Mouse (Mus musculus): ENCODE results near the gene Saa1. TPM values are rescaled to one million over a fixed set of nuclear protein-coding genes. Genes with fewer than 3 reads are reported as not detected.

The Saa1 gene
- total and polyA plus RNA-seq, 2 experiments from 2014 or later, result not detected

GRCm38 (mm10) chr7:46723849-46724248 lies 18.9 kb downstream of the Saa1 start:
- Histone ChIP-seq H3K9ac (replicated peaks; ENCODE audit: low read depth, low read length) (no peak overlapping the region), H3K4me2 (ENCODE audit: low read depth, low read length) (no peak overlapping the region), H3K4me1 (ENCODE audit: control insufficient read depth, insufficient read depth) (no peaks in the 10 kb centered on the region), H3K27me3 (ENCODE audit: control insufficient read depth, insufficient read depth, low read length) (no peaks in the 10 kb centered on the region), H3K27ac (ENCODE audit: low read depth) (no peak overlapping the region), H3K4me3 (ENCODE audit: low read depth, low read length) (no peak overlapping the region), H3K36me3 (replicated peaks; ENCODE audit: control insufficient read depth, insufficient read depth, low read length) (no peaks in the 10 kb centered on the region), H3K9me3 (replicated peaks; ENCODE audit: control insufficient read depth, low read length) (no peaks in the 10 kb centered on the region)
- no peak for ATAC-seq (ENCODE audit: insufficient read depth, low read depth)
- 76% methylated on average over 3 of the region's 3 CpGs for WGBS
- TF ChIP-seq EP300 (IDR thresholded peaks at IDR 0.05; ENCODE audit: low read depth) (no peak), CTCF (IDR thresholded peaks at IDR 0.05; ENCODE audit: low read depth) (no peak)
- DNase-seq (ENCODE audit: low spot score), result no peak

GRCm38 (mm10) chr7:46723354-46723753 lies 19.4 kb downstream of the Saa1 start:
- H3K4me2 ChIP-seq (ENCODE audit: low read depth, low read length), result no peak overlapping the region
- no peaks in the 10 kb centered on the region for H3K4me1 ChIP-seq (ENCODE audit: control insufficient read depth, insufficient read depth)
- ATAC-seq (ENCODE audit: insufficient read depth, low read depth) (no peak), DNase-seq (ENCODE audit: low spot score) (no peak)
- no peak overlapping the region for H3K9ac ChIP-seq (replicated peaks; ENCODE audit: low read depth, low read length)
- H3K36me3 ChIP-seq (replicated peaks; ENCODE audit: control insufficient read depth, insufficient read depth, low read length), result no peaks in the 10 kb centered on the region
- H3K4me3 ChIP-seq (ENCODE audit: low read depth, low read length), result no peak overlapping the region
- no peaks in the 10 kb centered on the region for H3K9me3 ChIP-seq (replicated peaks; ENCODE audit: control insufficient read depth, low read length)
- no peak for TF ChIP-seq CTCF (IDR thresholded peaks at IDR 0.05; ENCODE audit: low read depth)
- TF ChIP-seq EP300 (IDR thresholded peaks at IDR 0.05; ENCODE audit: low read depth), result no peak
- no peak overlapping the region for H3K27ac ChIP-seq (ENCODE audit: low read depth)
- 84% methylated on average over 6 of the region's 6 CpGs for WGBS
- H3K27me3 ChIP-seq (ENCODE audit: control insufficient read depth, insufficient read depth, low read length), result no peaks in the 10 kb centered on the region

- Histone ChIP-seq H3K4me1 (ENCODE audit: control insufficient read depth, insufficient read depth) (no peaks in the 10 kb centered on the region), H3K4me2 (ENCODE audit: low read depth, low read length) (no peak overlapping the region), H3K9me3 (replicated peaks; ENCODE audit: control insufficient read depth, low read length) (no peaks in the 10 kb centered on the region), H3K27me3 (ENCODE audit: control insufficient read depth, insufficient read depth, low read length) (no peaks in the 10 kb centered on the region), H3K4me3 (ENCODE audit: low read depth, low read length) (no peak overlapping the region), H3K9ac (replicated peaks; ENCODE audit: low read depth, low read length) (no peak overlapping the region), H3K27ac (ENCODE audit: low read depth) (no peak overlapping the region), H3K36me3 (replicated peaks; ENCODE audit: control insufficient read depth, insufficient read depth, low read length) (no peaks in the 10 kb centered on the region)
- ATAC-seq (ENCODE audit: insufficient read depth, low read depth) (no peak), DNase-seq (ENCODE audit: low spot score) (no peak)
- TF ChIP-seq EP300 (IDR thresholded peaks at IDR 0.05; ENCODE audit: low read depth), result no peak
- no peak for TF ChIP-seq CTCF (IDR thresholded peaks at IDR 0.05; ENCODE audit: low read depth)
- WGBS, result 60% methylated on average over 9 of the region's 9 CpGs
Observed at GRCm38 (mm10) chr7:46720460-46720859, 22.3 kb downstream of the Saa1 start.

- no peak overlapping the region for H3K4me3 ChIP-seq (ENCODE audit: low read depth, low read length)
- H3K9me3 ChIP-seq (replicated peaks; ENCODE audit: control insufficient read depth, low read length), result no peaks in the 10 kb centered on the region
- H3K9ac ChIP-seq (replicated peaks; ENCODE audit: low read depth, low read length), result no peak overlapping the region
- WGBS, result 62% methylated on average over 7 of the region's 7 CpGs
- DNase-seq (ENCODE audit: low spot score) (no peak), ATAC-seq (ENCODE audit: insufficient read depth, low read depth) (no peak)
- 0 out of 2 replicates have a peak, but pooled peaks cover 4% of the 10 kb centered on the region for H3K27me3 ChIP-seq (ENCODE audit: control insufficient read depth, insufficient read depth, low read length)
- H3K27ac ChIP-seq (ENCODE audit: low read depth), result no peak overlapping the region
- H3K36me3 ChIP-seq (replicated peaks; ENCODE audit: control insufficient read depth, insufficient read depth, low read length), result no peaks in the 10 kb centered on the region
- H3K4me1 ChIP-seq (ENCODE audit: control insufficient read depth, insufficient read depth), result no peaks in the 10 kb centered on the region
- no peak for TF ChIP-seq EP300 (IDR thresholded peaks at IDR 0.05; ENCODE audit: low read depth)
- no peak for TF ChIP-seq CTCF (IDR thresholded peaks at IDR 0.05; ENCODE audit: low read depth)
- no peak overlapping the region for H3K4me2 ChIP-seq (ENCODE audit: low read depth, low read length)
Observed at GRCm38 (mm10) chr7:46719526-46719925, 23.3 kb downstream of the Saa1 start.

GRCm38 (mm10) chr7:46718591-46719270 lies 24.0 kb downstream of the Saa1 start:
- H3K4me1 ChIP-seq (ENCODE audit: control insufficient read depth, insufficient read depth), result no peaks in the 10 kb centered on the region
- no peak for TF ChIP-seq CTCF (IDR thresholded peaks at IDR 0.05; ENCODE audit: low read depth)
- TF ChIP-seq EP300 (IDR thresholded peaks at IDR 0.05; ENCODE audit: low read depth), result no peak
- no peak overlapping the region for H3K4me2 ChIP-seq (ENCODE audit: low read depth, low read length)
- no peak for DNase-seq (ENCODE audit: low spot score)
- H3K9me3 ChIP-seq (replicated peaks; ENCODE audit: control insufficient read depth, low read length), result no peaks in the 10 kb centered on the region
- no peak overlapping the region for H3K27ac ChIP-seq (ENCODE audit: low read depth)
- H3K36me3 ChIP-seq (replicated peaks; ENCODE audit: control insufficient read depth, insufficient read depth, low read length), result no peaks in the 10 kb centered on the region
- H3K27me3 ChIP-seq (ENCODE audit: control insufficient read depth, insufficient read depth, low read length), result 0 out of 2 replicates have a peak, but pooled peaks cover 4% of the 10 kb centered on the region
- ATAC-seq (ENCODE audit: insufficient read depth, low read depth), result no peak
- H3K9ac ChIP-seq (replicated peaks; ENCODE audit: low read depth, low read length), result no peak overlapping the region
- no peak overlapping the region for H3K4me3 ChIP-seq (ENCODE audit: low read depth, low read length)
- WGBS, result 69% methylated on average over 7 of the region's 7 CpGs

- H3K4me2 ChIP-seq (ENCODE audit: low read depth, low read length), result no peak overlapping the region
- WGBS, result 22% methylated on average over 5 of the region's 5 CpGs
- H3K4me3 ChIP-seq (ENCODE audit: low read depth, low read length), result no peak overlapping the region
- no peak overlapping the region for H3K9ac ChIP-seq (replicated peaks; ENCODE audit: low read depth, low read length)
- H3K4me1 ChIP-seq (ENCODE audit: control insufficient read depth, insufficient read depth), result no peaks in the 10 kb centered on the region
- 0 out of 2 replicates have a peak, but pooled peaks cover 4% of the 10 kb centered on the region for H3K27me3 ChIP-seq (ENCODE audit: control insufficient read depth, insufficient read depth, low read length)
- H3K27ac ChIP-seq (ENCODE audit: low read depth), result no peak overlapping the region
- DNase-seq (ENCODE audit: low spot score) (no peak), ATAC-seq (ENCODE audit: insufficient read depth, low read depth) (no peak)
- TF ChIP-seq EP300 (IDR thresholded peaks at IDR 0.05; ENCODE audit: low read depth), result no peak
- no peak for TF ChIP-seq CTCF (IDR thresholded peaks at IDR 0.05; ENCODE audit: low read depth)
- H3K9me3 ChIP-seq (replicated peaks; ENCODE audit: control insufficient read depth, low read length), result no peaks in the 10 kb centered on the region
- no peaks in the 10 kb centered on the region for H3K36me3 ChIP-seq (replicated peaks; ENCODE audit: control insufficient read depth, insufficient read depth, low read length)
Observed at GRCm38 (mm10) chr7:46716897-46717296, 25.9 kb downstream of the Saa1 start.
